Mouse (Mus musculus): Measurements from ENCODE around the gene Xrcc6. TPM values are rescaled to one million over a fixed set of nuclear protein-coding genes. Genes with fewer than 3 reads are reported as not detected.
A peak's percentile ranks its signal among the peaks of the same experiment; 100 is the strongest.
"Not testable (repeated sequence)": the region's sequence is repeated elsewhere in the genome, so short reads cannot be mapped to it uniquely, and the experiment has no call there.

Xrcc6 gene
- total RNA-seq, 2 experiments from 2014 or later, result 25.0 to 26.5 TPM

DNA sequence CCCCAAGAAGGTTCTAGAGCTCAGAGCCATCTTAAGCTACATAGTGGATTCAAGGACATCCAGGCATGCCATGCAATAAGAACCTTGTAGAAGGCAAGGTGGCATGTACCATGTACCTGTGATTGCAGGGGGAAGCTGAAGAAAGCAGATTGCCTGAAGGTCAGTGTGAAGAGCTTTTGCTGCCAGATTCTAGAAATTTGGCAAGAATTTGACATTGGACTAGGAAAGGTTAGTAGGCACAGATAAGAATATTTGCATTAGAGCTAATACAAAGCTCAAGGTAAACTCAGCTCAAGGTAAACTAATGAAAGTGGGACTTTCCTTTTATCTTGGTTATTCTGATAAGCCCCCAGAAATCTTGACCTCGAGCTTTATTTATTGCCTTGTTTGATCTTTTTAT is 23.4 kb upstream of the Xrcc6 start:
- no peak for DNase-seq
- intact Hi-C loops (cut with DNase I), result no loop called here

DNA sequence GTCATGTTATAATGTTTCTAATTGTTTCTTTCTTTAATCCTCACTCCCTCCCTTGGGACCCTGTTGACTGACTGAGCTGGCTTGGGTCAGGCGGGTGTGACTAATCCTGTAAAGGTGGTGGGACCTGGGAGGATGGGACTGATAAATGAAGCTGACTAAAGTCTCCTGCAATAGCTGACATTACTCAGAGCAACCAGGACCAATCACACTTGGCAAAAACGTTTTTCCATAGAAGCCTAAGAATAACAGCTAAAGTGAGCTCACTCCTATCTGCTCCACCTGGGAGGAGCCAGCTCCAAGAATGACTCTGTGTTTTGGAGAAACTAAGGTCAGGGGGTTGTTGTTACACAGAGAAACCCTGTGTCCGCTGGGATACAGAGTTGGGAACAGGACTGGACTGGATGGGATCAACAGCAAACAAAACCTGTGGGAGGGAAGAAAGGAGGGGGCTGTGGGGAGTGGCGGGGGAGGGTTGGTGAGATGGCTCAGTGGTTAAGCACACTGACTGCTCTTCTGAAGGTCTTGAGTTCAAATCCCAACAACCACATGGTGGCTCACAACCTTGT is 22.6 kb upstream of the Xrcc6 start:
- no peak for DNase-seq
- intact Hi-C loops (cut with DNase I), result no loop called here

DNA sequence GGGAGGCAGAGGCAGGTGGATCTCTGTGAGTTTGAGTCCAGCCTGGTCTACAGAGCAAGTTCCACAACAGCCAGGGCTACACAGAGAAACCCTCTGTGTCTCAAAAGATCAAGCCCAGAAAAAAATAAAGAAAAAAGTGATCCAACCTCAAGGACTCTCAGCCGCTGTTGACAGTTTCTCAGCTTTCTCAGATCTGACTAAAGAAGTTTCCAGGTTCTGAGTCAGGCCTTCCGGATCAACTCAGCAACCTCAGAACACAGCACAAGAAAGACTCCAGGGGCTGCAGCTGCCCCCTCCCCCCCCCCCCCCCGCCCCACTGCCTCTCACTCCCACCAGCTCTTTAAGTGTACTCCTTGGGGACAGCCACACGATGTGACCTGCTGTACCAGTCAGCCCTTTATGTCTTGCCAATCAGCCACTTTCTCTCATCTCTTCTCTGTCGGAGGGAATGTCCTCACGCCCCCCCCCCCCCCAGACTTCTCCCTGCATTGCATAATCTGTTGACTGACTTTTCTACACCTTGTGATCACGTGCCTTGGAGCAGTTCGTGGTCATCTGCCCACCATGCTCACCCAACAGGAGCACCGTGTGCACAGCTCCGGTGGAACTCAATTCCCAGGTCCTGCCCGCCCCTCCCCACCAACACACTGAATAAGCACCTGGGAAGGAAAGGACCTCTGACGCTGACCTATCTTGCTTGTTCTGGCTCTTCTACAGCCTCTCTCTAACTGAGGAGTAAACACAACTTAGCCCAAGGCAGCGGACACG is 21.4 kb upstream of the Xrcc6 start:
- no peak for DNase-seq
- intact Hi-C loops (cut with DNase I), result no loop called here

DNA sequence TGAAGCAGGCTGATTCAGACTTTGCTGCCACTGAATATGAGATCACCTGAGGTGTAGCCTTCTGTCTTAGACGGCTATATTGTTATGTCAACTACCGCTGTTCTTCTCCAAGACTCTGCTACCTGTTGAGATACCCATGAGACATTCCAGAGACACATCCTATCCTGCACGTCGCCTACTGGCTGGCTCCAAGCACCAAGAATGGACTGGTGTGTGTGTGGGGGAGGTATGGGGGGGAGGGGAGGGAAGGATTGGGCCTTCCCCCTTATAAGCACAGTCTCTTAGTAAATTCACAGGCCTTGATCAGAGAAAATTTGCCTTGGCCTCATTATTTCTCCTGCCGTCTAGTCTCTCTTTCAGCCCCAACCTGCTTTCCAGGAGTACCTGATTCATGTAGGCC is 19.8 kb upstream of the Xrcc6 start:
- no peak for DNase-seq
- intact Hi-C loops (cut with DNase I), result no loop called here

- intact Hi-C loops (cut with DNase I), result no loop called here
- no peak for DNase-seq
Measured at GRCm38 (mm10) chr15:81968447-81968846, 19.2 kb upstream of the Xrcc6 start.

DNA sequence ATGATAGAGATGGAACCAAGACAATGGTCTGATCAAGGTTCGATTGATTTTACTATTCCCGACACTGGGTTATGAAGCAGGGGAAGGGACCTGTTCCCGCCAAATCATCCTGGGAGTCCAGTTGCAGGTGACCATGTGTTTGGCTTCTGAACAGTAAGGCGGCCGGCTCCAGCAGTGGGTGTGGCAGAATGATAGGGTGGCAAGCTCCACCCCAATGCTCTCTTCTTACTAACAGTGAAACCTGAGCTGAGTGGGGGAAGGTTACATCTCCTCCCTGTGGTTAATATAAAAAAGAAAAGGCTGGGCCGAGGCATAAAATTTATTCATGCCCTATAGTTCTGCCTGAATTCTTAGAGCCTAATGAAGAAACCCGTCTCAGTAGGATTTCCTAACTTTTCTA is 18.5 kb upstream of the Xrcc6 start:
- no peak for DNase-seq
- intact Hi-C loops (cut with DNase I), result no loop called here

DNA sequence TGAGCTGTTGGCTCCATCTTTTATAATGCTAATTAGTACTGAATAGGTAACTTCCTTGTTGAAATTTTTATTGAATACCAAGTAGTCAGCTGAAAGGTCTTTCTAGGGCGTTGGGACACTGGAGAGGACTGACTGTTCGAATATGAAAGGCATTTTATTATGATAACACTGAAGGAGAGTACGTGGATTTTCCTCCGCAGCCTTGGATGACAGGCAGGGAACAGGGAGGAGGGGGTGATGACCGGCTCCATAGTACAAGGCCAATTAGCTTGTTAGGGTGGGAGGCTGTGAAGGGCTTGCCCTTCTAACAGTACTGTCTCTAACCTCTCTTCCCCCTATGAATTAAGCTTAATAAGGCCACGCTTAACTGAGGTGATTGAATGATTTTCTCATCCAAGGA is 18.0 kb upstream of the Xrcc6 start:
- DNase-seq; intact Hi-C loops (cut with DNase I): not testable (repeated sequence)

DNA sequence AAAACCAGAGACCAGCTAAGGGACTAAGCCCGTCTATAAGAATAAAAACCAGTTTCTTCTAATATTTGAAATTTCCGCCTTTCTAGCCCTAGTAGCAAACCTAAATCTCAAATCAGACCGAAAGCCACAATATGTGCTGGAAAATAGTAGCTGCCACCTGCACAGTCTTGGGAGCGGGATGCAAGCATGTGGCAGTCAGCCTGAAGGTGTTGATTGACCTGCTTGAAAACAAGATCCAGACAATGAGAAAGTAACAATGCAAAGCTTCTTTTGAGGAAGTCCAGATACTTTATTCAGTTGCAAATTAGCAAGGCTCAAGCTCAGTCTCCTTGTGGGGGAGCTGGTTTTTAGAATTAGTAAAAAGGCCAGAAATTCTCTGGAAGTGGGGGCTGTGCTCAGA is 17.1 kb upstream of the Xrcc6 start:
- DNase-seq; intact Hi-C loops (cut with DNase I): not testable (repeated sequence)

- intact Hi-C loops (cut with DNase I); DNase-seq: not testable (repeated sequence)
Measured at GRCm38 (mm10) chr15:81975156-81975555, 12.5 kb upstream of the Xrcc6 start.

GRCm38 (mm10) chr15:81980321-81980720 is 7.3 kb upstream of the Xrcc6 start, which contains the start of gene 1700029P11Rik:
Gene 1700029P11Rik (plus strand): TSS chr15:81980540.
- no peak for DNase-seq
- intact Hi-C loops (cut with DNase I), result no loop called here

DNA sequence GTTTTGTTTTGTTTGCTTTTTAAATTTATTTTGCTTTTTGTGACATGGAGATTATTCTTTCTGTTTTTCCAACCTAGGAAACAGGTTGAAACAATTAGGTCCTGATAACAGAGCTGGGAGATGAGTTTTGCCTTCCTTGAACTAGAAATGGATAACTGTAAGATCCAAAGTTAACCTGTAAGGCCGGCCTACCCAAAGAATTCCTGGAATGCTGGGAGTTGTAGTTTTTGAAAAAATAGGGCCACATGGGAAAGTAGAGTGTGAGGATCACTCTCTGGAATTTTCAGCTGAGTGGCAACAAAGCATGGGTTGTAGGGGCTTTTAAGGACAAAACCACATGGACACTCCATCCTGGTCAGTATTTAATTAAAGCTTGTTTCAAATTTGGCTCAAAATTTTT is 5.5 kb upstream of the Xrcc6 start:
- intact Hi-C loops (cut with DNase I), result no loop called here
- DNase-seq, result no peak

DNA sequence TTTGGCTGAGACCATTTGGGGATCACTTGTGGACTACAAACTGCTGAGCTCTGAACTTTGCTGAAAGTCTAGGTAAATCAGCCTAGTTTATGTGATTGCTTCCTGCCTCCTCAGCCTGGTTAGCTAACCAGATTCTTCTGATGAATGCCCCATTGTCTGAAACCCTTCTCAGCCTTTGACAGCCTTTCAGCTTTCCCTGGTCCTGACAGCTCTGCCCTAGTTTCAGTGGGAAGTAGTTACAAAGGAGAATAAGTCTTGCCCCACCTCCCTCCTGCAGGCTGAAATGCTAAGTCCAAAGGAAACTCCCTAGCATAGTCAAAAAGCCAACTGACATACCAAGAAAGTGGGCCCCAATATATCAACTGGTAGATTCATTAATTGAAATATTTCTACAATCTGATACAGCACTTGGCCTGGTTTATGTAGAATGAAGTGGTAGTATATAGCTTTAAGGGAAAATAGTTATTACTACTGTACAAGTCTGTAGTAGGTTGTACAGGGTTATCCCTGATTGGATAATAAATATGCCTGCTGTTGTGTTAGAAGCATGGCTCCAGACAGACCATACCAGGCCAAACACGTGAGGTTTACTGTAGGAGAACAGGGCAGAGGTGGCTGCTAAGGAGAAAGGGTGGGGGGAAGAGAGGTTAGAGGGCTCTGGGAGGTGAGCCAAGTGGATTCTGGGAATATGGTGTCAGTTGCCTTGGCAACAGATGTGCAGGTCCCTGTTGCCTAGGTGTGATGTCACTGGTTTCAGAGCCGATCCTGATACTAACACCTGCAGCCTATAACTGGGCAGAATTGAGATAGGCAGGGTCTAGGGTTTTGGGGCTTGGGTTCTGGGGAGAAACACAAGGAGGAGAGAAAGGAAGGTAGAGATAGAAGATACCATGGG is 2.1 kb upstream of the Xrcc6 start:
- intact Hi-C loops (cut with DNase I), result no loop called here

GRCm38 (mm10) chr15:81989371-81990062 is 1.9 kb downstream of the Xrcc6 start:
- peak; percentile 86 to 87 for DNase-seq
- intact Hi-C loops (cut with DNase I), result loop anchor here (1.0 kb wide), 3 partner anchors 29 to 160 kb away; partner anchors contain the start of gene Pmm1

More for the DNA sequence above, 2.1 kb upstream of the Xrcc6 start:
- no peak for DNase-seq

- intact Hi-C loops (cut with DNase I), result no loop called here
- DNase-seq, result peak in 1 of 2 experiments; percentile 14
Measured at GRCm38 (mm10) chr15:81990549-81990948, 2.9 kb downstream of the Xrcc6 start.

DNA sequence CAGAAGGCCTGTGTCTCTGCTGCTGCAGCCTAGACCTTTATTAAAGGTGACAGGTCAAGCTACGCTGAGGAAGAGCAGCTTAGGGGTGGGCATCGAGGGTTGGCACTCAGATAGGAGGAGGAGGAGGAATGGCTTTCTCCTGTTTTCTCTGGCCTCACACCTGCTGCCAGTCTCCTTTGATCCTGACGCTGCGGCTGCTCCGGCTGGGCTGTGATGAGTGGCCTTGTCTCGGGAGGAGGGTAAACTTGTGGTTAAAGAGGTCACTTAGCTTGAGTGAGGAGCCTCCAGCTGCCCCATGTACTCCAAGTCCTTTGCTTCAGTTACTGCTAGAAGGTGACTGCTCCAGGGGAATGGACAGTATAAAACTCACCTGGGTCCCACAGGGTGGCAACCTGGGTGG is 6.4 kb downstream of the Xrcc6 start:
- no peak for DNase-seq
- intact Hi-C loops (cut with DNase I), result no loop called here

DNA sequence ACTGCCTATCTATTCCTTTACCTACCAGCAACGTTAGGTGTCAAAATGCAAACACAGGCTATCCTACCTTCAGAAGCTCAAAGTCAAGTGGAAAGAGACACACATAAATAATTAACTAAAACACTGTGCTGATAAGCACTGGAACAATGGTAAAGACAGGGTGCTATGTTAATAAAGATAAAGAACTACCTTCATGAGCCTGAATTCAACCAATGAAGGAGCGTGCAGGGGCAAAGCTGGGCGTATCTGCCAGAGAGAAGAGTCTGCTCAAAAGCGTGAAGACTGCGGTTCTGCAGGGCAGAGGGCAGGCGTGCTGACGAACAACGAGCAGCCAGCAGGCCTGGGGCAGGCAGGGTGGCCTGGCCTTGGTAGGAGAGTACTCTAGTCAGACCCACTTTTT is 16.6 kb downstream of the Xrcc6 start:
- intact Hi-C loops (cut with DNase I), result no loop called here
- DNase-seq, result no peak

GRCm38 (mm10) chr15:82011947-82012346 is 24.3 kb downstream of the Xrcc6 start:
- no peak for DNase-seq
- intact Hi-C loops (cut with DNase I), result no loop called here

- intact Hi-C loops (cut with DNase I), result no loop called here
- no peak for DNase-seq
Measured at GRCm38 (mm10) chr15:82014745-82015391, 27.2 kb downstream of the Xrcc6 start.

DNA sequence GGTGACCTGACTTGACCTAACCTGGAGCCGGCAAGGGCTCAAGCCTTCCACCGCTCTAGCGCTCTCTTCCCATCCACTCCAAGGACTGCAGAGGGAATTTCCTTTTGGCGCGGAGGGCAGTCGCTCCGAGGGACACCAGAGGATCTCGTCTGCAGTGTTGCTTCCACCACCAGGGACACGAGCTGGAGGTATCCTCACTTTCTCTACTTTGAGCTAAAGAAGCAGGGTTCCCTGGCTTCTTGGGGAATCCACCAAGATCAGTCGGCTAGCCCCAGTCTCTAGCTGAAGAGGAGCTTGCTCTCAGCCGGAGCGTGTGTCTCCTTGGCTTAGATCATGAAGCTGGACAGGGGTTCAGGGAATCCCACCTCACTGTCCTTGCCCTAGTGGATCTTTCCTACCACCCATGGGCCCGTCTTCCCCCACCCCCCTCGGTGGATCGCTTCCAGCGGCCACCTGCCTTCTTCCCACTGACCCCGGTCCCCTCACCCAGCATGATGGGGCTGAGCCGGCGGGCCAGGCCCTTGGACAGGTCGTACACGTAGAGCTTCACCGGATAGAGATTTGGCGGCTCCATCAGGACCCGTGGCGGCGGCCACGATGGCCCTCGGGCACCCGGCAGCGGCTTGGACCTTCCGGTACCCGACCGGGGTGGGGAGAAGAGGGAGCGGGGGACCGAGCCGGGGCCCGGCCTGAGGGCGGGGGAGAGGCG is 27.9 kb downstream of the Xrcc6 start:
- intact Hi-C loops (cut with DNase I), result loop anchor here (2.0 kb wide), 1 partner anchor 31 kb away; the partner anchor contains the start of gene Snu13
- peak; percentile 25 to 35 for DNase-seq

Data from heart, postnatal 36 days (tissue).